Mouse (Mus musculus): ENCODE measurements around the gene Lrrc29.

DNA sequence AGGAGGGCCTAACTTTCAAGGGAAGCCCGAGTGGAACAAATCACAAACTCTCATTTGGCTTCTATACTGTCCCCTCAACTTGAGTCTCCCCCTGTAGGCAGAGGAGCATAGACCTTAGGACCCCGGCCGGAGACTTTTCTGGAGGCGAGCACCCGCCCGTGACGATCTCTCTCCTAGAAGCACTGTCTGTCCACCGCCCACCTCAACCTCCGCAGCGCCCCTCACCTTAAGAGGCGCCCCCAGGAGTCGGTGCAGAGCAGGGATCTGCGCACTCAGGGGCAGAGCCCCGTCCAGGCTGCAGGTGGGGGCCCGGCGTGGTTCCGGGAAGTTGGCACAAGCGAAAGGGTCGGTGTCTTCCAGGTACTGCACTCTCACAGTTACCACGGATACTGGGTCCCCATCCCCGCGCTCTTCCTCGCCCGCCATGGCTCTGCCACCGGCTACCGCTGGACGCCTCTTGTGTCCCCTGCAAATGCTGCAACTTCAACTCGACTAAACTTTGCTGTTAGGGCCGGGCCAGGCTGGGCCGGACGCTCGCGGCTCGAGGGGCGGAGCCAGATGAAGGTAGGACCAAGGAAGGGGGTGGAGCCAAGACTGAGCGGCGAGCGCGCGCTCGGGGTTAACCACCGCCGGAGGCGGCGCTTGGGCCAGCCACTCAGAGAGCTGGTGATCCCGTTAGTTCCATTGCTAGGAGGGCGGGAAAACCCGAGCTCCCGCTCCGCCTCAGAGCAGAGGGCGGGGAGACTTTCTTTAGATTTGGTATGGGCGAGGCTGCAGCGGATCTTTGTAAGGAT lies 21.5 kb upstream of the Lrrc29 start, which contains the start of gene Fhod1:
- TF ChIP-seq CTCF (IDR thresholded peaks at IDR 0.05; ENCODE audit: borderline replicate concordance, extremely low read depth, insufficient read depth, insufficient read length) = no peak
- no peak for TF ChIP-seq POLR2A (IDR thresholded peaks at IDR 0.05; ENCODE audit: borderline replicate concordance, extremely low read depth, insufficient read depth, insufficient read length, poor library complexity, severe bottlenecking)

All from brain, embryonic 14.5 days (tissue).